Mouse (Mus musculus): ENCODE data around the gene Metap1d. TPM values are rescaled to one million over a fixed set of nuclear protein-coding genes. Genes with fewer than 3 reads are reported as not detected.

The Metap1d gene
- polyA plus RNA-seq, 1 experiment = 76.9 TPM

DNA sequence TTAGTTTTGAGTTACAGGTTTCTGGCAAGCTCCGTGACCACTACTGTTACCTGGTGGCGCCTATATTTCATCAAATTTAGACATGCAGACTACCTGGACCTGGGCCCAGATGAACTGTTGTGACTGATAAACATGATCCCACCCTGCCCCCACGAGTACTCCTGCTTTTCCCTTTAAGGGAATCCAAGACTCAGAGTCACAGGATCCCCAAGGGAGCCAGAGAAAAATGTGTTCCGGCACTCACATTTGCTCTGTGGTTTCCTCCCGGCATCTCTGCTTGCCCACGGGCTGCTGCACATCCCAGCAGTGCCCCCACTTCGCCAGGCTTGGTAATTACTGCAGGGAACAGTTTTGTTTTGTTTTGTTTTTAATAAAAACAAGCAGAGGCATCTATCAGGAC, 21.3 kb downstream of the Metap1d start:
- DNase-seq (ENCODE audit: extremely low spot score in 1 of 2, low spot score in 1 of 2) = no peak

DNA sequence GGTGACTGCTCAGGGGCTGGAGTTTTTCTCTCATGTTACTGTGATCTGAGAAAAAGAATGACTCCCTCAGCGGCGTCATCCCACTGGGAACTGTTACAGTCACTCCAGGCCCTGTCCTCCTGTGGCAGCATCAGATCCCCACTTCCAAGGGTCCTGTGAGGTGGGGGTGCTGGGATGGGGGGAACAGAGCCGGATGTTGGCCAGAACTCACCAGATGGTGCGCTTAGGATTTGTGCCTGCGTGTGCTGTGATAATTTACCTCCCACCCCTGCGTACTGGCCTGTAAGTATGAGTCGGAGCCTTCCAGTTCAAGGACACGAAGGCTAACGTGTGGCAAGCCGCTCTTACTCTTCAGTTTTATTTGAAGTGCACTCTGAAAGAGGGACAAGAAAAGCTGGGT, 22.2 kb downstream of the Metap1d start:
- no peak for DNase-seq (ENCODE audit: extremely low spot score in 1 of 2, low spot score in 1 of 2)

DNA sequence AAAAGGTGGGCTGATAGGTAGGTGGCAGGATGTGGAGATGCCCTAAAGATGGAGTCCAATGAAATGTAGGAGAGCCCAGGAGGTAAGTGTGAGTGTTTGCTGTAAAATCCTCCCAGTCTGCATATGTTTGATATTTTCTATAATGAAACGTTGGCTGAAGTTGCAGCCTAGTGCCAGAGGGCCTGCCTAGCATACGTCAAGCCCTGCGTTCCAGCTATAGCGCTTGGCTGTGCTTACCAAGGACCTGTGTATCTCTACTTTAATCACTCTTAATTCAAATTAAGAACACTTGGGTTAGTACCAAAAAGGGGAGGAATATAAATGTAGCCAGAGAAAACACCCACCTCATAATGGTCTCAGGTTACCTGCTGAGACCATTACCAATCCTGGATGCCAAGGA, 22.7 kb downstream of the Metap1d start:
- no peak for DNase-seq (ENCODE audit: extremely low spot score in 1 of 2, low spot score in 1 of 2)

DNA sequence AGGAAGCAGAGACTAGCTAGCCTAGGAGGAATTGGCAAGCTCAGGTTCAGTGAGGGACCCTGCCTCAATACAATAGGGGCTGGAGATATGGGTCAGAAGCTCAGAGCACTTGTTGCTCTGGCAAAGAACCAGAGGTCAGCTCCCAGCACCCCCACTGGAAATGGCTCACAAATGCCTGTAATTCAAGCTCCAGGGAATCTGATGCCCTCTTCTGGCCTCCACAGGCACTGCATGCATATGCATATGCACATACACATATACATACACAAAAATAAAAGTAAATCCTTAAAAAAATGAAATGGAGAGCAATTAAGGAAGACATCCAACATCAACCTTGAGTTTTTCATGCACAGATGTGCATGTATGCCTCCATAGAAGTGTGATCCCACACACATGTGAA, 24.7 kb downstream of the Metap1d start:
- no peak for DNase-seq (ENCODE audit: extremely low spot score in 1 of 2, low spot score in 1 of 2)

GRCm38 (mm10) chr2:71479917-71480316, 26.8 kb downstream of the Metap1d start:
- DNase-seq (ENCODE audit: extremely low spot score in 1 of 2, low spot score in 1 of 2) = no peak

GRCm38 (mm10) chr2:71481825-71482224, 28.7 kb downstream of the Metap1d start:
- no peak for DNase-seq (ENCODE audit: extremely low spot score in 1 of 2, low spot score in 1 of 2)

- peak in 1 of 2 experiments; percentile 32 for DNase-seq (ENCODE audit: extremely low spot score in 1 of 2, low spot score in 1 of 2)
Observed at GRCm38 (mm10) chr2:71483046-71483716, 30.1 kb downstream of the Metap1d start.

GRCm38 (mm10) chr2:71483717-71484066, 30.6 kb downstream of the Metap1d start:
- DNase-seq (ENCODE audit: extremely low spot score in 1 of 2, low spot score in 1 of 2) = no peak

- DNase-seq (ENCODE audit: extremely low spot score in 1 of 2, low spot score in 1 of 2) = no peak
Observed at GRCm38 (mm10) chr2:71491295-71491694, 38.2 kb downstream of the Metap1d start.

- no peak for DNase-seq (ENCODE audit: extremely low spot score in 1 of 2, low spot score in 1 of 2)
Observed at GRCm38 (mm10) chr2:71493161-71493683, 40.1 kb downstream of the Metap1d start.

DNA sequence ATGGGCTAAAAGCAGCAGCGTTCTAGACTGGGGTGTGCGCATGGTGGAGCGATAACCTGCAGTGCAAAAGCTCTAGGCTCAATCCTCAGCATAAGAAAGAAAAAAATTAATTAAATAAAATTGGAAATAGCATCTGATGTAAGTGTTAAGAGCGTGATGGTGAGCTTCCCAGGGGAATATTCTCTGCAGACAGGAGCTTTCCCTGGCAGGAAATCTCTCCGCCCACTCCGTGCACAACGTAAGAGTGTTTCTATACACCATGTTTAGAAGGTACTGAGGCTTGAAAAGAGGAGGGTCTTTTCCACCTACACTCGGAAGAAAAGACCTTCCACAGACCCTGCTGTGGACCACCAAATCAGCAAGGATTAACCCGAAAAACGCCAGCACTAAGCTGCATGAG, 41.4 kb downstream of the Metap1d start:
- DNase-seq (ENCODE audit: extremely low spot score in 1 of 2, low spot score in 1 of 2) = peak; percentile 13 to 50

DNA sequence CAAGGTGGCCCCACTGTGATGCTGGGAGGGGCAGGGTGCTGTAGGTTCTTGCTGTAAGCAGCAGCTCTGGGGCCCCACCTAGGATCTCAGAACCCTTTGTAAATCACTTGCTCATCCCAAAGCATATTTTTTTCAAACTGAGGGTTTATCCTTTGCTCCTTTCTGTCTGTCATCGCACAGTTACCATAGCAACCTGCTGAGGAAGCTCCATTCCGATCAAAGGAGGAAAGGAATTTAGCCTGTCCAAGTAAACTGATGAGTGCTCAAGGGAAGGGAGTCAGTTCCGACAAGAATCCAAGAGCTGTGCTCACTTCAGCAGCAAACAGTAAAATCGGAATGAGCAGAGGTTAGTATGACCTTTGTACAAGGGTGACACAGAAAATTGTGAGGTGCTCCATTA, 41.9 kb downstream of the Metap1d start:
- no peak for DNase-seq (ENCODE audit: extremely low spot score in 1 of 2, low spot score in 1 of 2)

- no peak for DNase-seq (ENCODE audit: extremely low spot score in 1 of 2, low spot score in 1 of 2)
Observed at GRCm38 (mm10) chr2:71497175-71497574, 44.1 kb downstream of the Metap1d start.

- no peak for DNase-seq (ENCODE audit: extremely low spot score in 1 of 2, low spot score in 1 of 2)
Observed at GRCm38 (mm10) chr2:71499276-71500230, 46.5 kb downstream of the Metap1d start.

DNA sequence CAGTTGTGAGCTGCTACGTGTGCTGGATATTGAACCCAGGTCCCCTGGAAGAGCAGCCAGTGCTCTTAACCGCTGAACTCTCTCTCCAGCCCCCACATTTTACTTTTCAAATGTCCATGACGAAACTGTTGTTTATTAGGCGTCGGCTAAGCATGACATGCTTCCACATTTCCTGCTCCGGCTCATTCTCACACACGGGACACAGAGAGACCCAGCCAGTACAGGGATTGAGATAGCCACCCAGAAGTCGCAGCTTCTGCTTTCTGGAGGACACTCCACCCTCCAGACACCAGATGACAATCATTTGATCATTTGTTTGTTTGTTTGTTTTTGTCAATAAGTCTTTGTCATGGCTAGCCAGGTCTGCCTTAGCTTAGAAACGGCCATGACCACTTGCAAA, 51.8 kb downstream of the Metap1d start:
- DNase-seq (ENCODE audit: extremely low spot score in 1 of 2, low spot score in 1 of 2) = no peak

DNA sequence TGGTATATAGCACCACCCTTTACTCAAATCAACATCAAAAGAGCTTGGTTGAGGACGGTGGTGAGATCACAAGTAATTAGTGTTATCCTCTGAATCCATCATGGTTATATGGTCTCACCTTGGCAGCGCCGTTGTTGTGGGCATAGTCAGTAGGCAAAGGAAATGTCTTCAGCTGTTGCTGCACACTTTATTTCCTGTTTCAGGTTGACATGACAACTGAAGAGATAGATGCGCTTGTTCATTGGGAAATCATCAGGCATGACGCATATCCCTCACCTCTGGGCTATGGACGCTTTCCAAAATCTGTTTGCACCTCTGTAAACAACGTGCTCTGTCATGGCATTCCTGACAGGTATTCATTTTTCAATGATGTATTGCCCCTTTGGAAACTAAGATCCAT, 58.1 kb downstream of the Metap1d start:
- no peak for DNase-seq (ENCODE audit: extremely low spot score in 1 of 2, low spot score in 1 of 2)

DNA sequence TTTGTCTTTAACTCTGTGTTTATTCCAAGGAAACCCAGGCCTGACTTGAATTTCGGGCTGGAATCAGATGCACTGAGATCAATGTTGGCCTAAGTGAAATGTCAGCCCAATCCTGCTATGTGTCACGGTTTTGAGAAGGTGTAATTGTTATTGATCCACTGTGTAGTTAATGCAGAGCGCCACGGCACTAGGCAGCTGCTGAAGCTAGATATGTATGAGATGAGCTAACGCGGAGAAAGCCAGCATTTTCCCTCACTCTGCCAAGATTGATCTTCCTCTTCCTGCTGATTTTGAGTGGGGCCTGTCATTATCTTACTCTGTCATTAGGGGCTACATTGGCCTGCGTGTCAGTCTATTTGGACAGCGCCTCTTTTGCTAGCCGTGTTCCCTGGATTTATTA, 59.2 kb downstream of the Metap1d start:
- DNase-seq (ENCODE audit: extremely low spot score in 1 of 2, low spot score in 1 of 2) = no peak

- DNase-seq (ENCODE audit: extremely low spot score in 1 of 2, low spot score in 1 of 2) = no peak
Observed at GRCm38 (mm10) chr2:71516995-71517394, 63.9 kb downstream of the Metap1d start.

- DNase-seq (ENCODE audit: extremely low spot score in 1 of 2, low spot score in 1 of 2) = no peak
Observed at GRCm38 (mm10) chr2:71517466-71518099, 64.5 kb downstream of the Metap1d start.

- no peak for DNase-seq (ENCODE audit: extremely low spot score in 1 of 2, low spot score in 1 of 2)
Observed at GRCm38 (mm10) chr2:71522871-71523270, 69.8 kb downstream of the Metap1d start.

GRCm38 (mm10) chr2:71523431-71523830, 70.4 kb downstream of the Metap1d start:
- no peak for DNase-seq (ENCODE audit: extremely low spot score in 1 of 2, low spot score in 1 of 2)

Data from frontal cortex, adult 2 months (tissue).